Mouse (Mus musculus): Measurements from ENCODE around the gene Ier3. TPM values are rescaled to one million over a fixed set of nuclear protein-coding genes. Genes with fewer than 3 reads are reported as not detected.

Ier3 gene
- total RNA-seq, 1 experiment, result 32.3 TPM

DNA sequence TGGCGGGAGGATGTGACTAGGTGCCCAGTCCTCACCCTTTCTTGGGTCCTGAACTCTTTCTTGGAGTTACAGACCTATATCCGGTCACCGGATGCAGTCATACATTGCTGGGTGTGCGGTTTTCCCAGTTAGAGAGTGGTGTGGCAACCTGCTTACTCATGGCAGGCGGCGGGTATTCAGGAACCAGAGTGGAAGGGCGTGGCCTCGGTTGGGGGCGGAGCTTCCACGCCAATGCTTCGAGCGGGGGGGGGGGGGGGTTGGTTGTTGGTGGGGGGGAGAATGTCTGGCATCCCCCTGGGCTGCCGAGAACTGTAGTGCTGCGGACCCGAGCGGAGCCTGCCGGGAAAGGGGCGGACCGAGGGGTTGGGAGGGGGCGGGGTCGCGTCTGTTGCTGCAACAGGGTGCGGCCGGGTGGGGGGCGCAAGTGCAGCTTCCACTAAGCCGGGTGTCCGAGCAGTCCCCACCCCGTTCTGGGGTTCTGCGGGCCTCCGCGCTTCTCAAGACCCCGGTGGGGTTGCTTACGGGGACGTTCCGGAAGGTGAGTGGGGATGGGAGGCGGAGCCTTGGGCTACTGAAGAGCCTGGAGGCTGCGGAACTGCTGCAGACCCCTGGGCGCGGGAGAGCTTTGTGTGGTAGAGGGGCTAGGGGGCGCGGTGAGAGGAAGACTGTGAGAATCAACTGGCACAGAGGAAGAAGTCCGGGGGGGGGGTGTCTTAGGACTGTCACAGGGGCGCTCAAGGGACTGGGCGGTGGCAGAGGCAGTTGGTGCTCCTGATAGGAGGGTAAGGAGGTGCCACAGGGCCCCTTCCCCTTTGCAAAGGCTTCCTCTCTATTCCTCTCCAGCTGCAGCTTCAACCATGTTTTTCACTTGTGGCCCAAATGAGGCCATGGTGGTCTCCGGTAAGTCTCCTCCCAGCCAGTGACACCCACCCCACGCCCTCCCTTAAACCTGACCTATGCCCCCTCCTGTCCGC lies 1.8 kb downstream of the Ier3 start, which contains the start of gene Flot1:
TSS of gene Flot1 (plus strand) at position 267 of the 974 bp plus-strand sequence.
- Histone ChIP-seq H3K4me3 (ENCODE audit: insufficient read depth in 1 of 2, low read depth in 1 of 2, low read length in 2 of 2, poor library complexity in 1 of 2, severe bottlenecking in 1 of 2) (peak within 1 kb of the TSS; percentile 71 to 77), H3K36me3 (ENCODE audit: control insufficient read depth, insufficient read depth, low read length, poor library complexity, severe bottlenecking) (peaks cover 14% of the 10 kb centered on the region), H3K9ac (ENCODE audit: insufficient read depth, low read depth, low read length, poor library complexity, severe bottlenecking) (peak within 1 kb of the TSS; percentile 81), H3K4me1 (ENCODE audit: control insufficient read depth in 2 of 2, insufficient read depth in 2 of 2, low read length in 2 of 2, poor library complexity in 1 of 2) (peaks cover 0 to 3% of the 10 kb centered on the region in 2 experiments; a peak in 1 of 4 replicates), H3K27ac (ENCODE audit: insufficient read depth, low read depth, low read length, poor library complexity, severe bottlenecking) (peak within 1 kb of the TSS; percentile 44), H3K9me3 (ENCODE audit: control insufficient read depth, insufficient read depth, low read depth, low read length) (no peaks in the 10 kb centered on the region)
- TF ChIP-seq HCFC1 (IDR thresholded peaks at IDR 0.05; ENCODE audit: borderline replicate concordance, insufficient read depth, low read length), result no peak
- TF ChIP-seq MAFK (IDR thresholded peaks at IDR 0.05; ENCODE audit: insufficient read depth, low read depth, low read length), result peak; percentile 79
- peak; percentile 62 for DNase-seq (ENCODE audit: low read depth, low spot score)
- in situ Hi-C loops (cut with MboI; ENCODE audit: low sequenced_read_pairs in 2 of 2, unreplicated experiment in 2 of 2), result no loop called here

DNA sequence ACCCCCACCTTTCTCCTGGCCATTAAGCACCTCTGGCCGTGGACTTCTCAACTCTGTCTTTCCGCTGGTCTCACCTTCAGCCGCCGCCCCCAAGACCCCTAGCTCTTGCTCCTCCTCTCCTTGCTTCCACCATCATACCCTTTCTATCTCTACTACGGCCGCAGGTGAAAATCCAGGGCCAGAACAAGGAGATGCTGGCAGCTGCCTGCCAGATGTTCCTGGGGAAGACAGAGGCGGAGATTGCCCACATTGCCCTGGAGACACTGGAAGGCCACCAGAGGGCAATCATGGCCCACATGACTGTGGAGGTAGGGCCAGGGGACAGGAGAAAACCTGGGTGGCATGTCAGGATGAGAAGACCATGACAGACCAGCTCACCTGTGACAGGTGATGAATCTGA lies 2.9 kb downstream of the Ier3 start:
- DNase-seq (ENCODE audit: low read depth, low spot score), result no peak
- Histone ChIP-seq H3K27ac (ENCODE audit: insufficient read depth, low read depth, low read length, poor library complexity, severe bottlenecking) (no peak overlapping the region), H3K4me1 (ENCODE audit: control insufficient read depth in 2 of 2, insufficient read depth in 2 of 2, low read length in 2 of 2, poor library complexity in 1 of 2) (peaks cover 0 to 3% of the 10 kb centered on the region in 2 experiments; a peak in 1 of 4 replicates), H3K9me3 (ENCODE audit: control insufficient read depth, insufficient read depth, low read depth, low read length) (no peaks in the 10 kb centered on the region), H3K4me3 (ENCODE audit: insufficient read depth in 1 of 2, low read depth in 1 of 2, low read length in 2 of 2, poor library complexity in 1 of 2, severe bottlenecking in 1 of 2) (no peak overlapping the region), H3K36me3 (ENCODE audit: control insufficient read depth, insufficient read depth, low read length, poor library complexity, severe bottlenecking) (peaks cover 14% of the 10 kb centered on the region), H3K9ac (ENCODE audit: insufficient read depth, low read depth, low read length, poor library complexity, severe bottlenecking) (0 out of 2 replicates have a peak overlapping the region, but pooled peaks have one; percentile 12)
- no peak for TF ChIP-seq HCFC1 (IDR thresholded peaks at IDR 0.05; ENCODE audit: borderline replicate concordance, insufficient read depth, low read length)
- TF ChIP-seq MAFK (IDR thresholded peaks at IDR 0.05; ENCODE audit: insufficient read depth, low read depth, low read length), result no peak
- TF ChIP-seq ZNF384 (IDR thresholded peaks at IDR 0.05; ENCODE audit: low read depth, low read length), result no peak
- TF ChIP-seq ZC3H11A (IDR thresholded peaks at IDR 0.05; ENCODE audit: borderline replicate concordance, low read depth, low read length), result no peak
- no peak for TF ChIP-seq CHD2 (IDR thresholded peaks at IDR 0.05; ENCODE audit: low read depth, low read length)
- in situ Hi-C loops (cut with MboI; ENCODE audit: low sequenced_read_pairs in 2 of 2, unreplicated experiment in 2 of 2), result no loop called here

DNA sequence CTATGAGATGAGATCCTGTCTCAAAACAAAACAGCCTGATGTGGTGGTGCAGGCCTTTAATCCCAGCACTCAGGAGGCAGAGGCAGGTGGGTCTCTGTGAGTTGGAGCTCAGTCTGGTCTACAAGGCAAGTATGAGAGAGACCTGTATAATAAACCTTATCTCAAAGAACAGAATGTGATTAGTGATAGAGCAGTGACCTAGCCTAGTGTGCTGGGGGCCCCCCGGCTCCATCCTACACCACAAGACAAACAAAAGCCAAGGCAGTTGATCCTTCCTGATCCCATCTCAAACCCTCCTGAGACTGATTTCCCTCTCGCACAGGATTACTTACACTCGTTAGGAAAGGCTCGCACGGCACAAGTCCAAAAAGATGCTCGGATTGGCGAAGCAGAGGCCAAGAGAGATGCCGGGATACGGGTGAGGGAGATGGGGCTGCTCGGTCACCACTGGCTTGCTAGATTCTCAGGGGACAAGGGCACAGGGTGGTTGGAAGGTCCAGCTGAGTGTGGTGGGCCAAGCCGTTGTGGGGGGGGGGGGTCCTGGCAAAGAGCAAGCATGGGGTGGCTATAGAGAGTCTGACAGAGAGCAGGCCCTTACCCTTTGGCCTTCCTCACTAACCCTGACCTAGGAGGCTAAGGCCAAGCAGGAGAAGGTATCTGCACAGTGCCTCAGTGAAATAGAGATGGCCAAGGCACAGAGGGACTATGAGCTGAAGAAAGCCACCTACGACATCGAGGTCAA lies 3.8 kb downstream of the Ier3 start:
- Histone ChIP-seq H3K9ac (ENCODE audit: insufficient read depth, low read depth, low read length, poor library complexity, severe bottlenecking) (no peak overlapping the region), H3K9me3 (ENCODE audit: control insufficient read depth, insufficient read depth, low read depth, low read length) (no peaks in the 10 kb centered on the region), H3K36me3 (ENCODE audit: control insufficient read depth, insufficient read depth, low read length, poor library complexity, severe bottlenecking) (peaks cover 14% of the 10 kb centered on the region), H3K27ac (ENCODE audit: insufficient read depth, low read depth, low read length, poor library complexity, severe bottlenecking) (no peak overlapping the region), H3K4me1 (ENCODE audit: control insufficient read depth in 2 of 2, insufficient read depth in 2 of 2, low read length in 2 of 2, poor library complexity in 1 of 2) (peaks cover 2 to 5% of the 10 kb centered on the region in 2 experiments; a peak in 2 of 4 replicates), H3K4me3 (ENCODE audit: insufficient read depth in 1 of 2, low read depth in 1 of 2, low read length in 2 of 2, poor library complexity in 1 of 2, severe bottlenecking in 1 of 2) (no peak overlapping the region)
- in situ Hi-C loops (cut with MboI; ENCODE audit: low sequenced_read_pairs in 2 of 2, unreplicated experiment in 2 of 2), result loop anchor here in 1 of 2 experiments (5.0 kb wide), 1 partner anchor 47 kb away; no protein-coding TSS in a partner anchor
- DNase-seq (ENCODE audit: low read depth, low spot score), result no peak
- no peak for TF ChIP-seq ZNF384 (IDR thresholded peaks at IDR 0.05; ENCODE audit: low read depth, low read length)
- TF ChIP-seq CHD2 (IDR thresholded peaks at IDR 0.05; ENCODE audit: low read depth, low read length), result no peak
- TF ChIP-seq ZC3H11A (IDR thresholded peaks at IDR 0.05; ENCODE audit: borderline replicate concordance, low read depth, low read length), result no peak

DNA sequence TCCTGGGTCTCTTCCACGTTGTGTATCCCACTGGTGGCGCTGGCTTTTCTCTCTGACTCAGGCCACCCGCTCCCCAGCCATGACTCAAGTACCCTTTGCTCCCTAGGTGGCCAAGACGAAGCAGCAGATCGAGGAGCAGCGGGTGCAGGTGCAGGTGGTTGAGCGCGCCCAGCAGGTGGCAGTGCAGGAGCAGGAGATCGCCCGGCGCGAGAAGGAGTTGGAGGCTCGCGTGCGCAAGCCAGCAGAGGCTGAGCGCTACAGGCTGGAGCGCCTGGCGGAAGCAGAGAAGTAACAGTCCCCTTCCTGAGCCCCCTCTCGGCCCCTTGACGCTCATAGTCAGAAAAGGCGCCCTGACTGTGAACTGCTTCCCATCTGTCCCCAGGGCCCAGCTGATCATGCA lies 8.3 kb downstream of the Ier3 start:
- TF ChIP-seq ZC3H11A (IDR thresholded peaks at IDR 0.05; ENCODE audit: borderline replicate concordance, low read depth, low read length), result peak; percentile 46
- TF ChIP-seq HCFC1 (IDR thresholded peaks at IDR 0.05; ENCODE audit: borderline replicate concordance, insufficient read depth, low read length), result 0 out of 2 replicates have a peak, but pooled peaks have one; percentile 42
- no peak for TF ChIP-seq CHD2 (IDR thresholded peaks at IDR 0.05; ENCODE audit: low read depth, low read length)
- DNase-seq (ENCODE audit: low read depth, low spot score), result peak; percentile 78
- peak overlapping the region; percentile 48; the same call in 1 of the 2 replicates for H3K9ac ChIP-seq (ENCODE audit: insufficient read depth, low read depth, low read length, poor library complexity, severe bottlenecking)
- in situ Hi-C loops (cut with MboI; ENCODE audit: low sequenced_read_pairs in 2 of 2, unreplicated experiment in 2 of 2), result loop anchor here in 1 of 2 experiments (5.0 kb wide), 1 partner anchor 43 kb away; no protein-coding TSS in a partner anchor
- H3K36me3 ChIP-seq (ENCODE audit: control insufficient read depth, insufficient read depth, low read length, poor library complexity, severe bottlenecking), result peaks cover 30% of the 10 kb centered on the region
- no peaks in the 10 kb centered on the region for H3K9me3 ChIP-seq (ENCODE audit: control insufficient read depth, insufficient read depth, low read depth, low read length)
- H3K4me3 ChIP-seq (ENCODE audit: insufficient read depth in 1 of 2, low read depth in 1 of 2, low read length in 2 of 2, poor library complexity in 1 of 2, severe bottlenecking in 1 of 2), result peak overlapping the region in 1 of 2 experiments; percentile 19; a peak in 1 of 4 replicates
- no peak overlapping the region for H3K27ac ChIP-seq (ENCODE audit: insufficient read depth, low read depth, low read length, poor library complexity, severe bottlenecking)
- peaks cover 2% of the 10 kb centered on the region in 2 experiments; a peak in 2 of 4 replicates for H3K4me1 ChIP-seq (ENCODE audit: control insufficient read depth in 2 of 2, insufficient read depth in 2 of 2, low read length in 2 of 2, poor library complexity in 1 of 2)
